Mouse (Mus musculus): ENCODE results near the gene Fasl. TPM values are rescaled to one million over a fixed set of nuclear protein-coding genes. Genes with fewer than 3 reads are reported as not detected.
A peak's percentile ranks its signal among the peaks of the same experiment; 100 is the strongest.

The Fasl gene
- polyA plus RNA-seq, 1 experiment from 2014 or later = 0.08 TPM

GRCm38 (mm10) chr1:161782725-161783124, 5.6 kb downstream of the Fasl start:
- H3K27me3 ChIP-seq (ENCODE audit: insufficient read depth, low read length) = no peaks in the 10 kb centered on the region
- no peaks in the 10 kb centered on the region for H3K36me3 ChIP-seq (replicated peaks; ENCODE audit: insufficient read depth, low read length)
- no peak for ATAC-seq
- 67% methylated on average over 2 of the region's 2 CpGs for WGBS (ENCODE audit: insufficient replicate concordance)
- TF ChIP-seq EP300 (IDR thresholded peaks at IDR 0.05; ENCODE audit: low read depth) (no peak), CTCF (IDR thresholded peaks at IDR 0.05; ENCODE audit: low read depth) (no peak)
- DNase-seq = no peak
- no peak overlapping the region for H3K4me3 ChIP-seq (ENCODE audit: low read depth, low read length)
- H3K9ac ChIP-seq (replicated peaks) = no peak overlapping the region
- H3K27ac ChIP-seq (ENCODE audit: low read depth) = no peak overlapping the region
- H3K9me3 ChIP-seq (ENCODE audit: low read length) = no peaks in the 10 kb centered on the region
- H3K4me1 ChIP-seq (ENCODE audit: insufficient read depth) = no peaks in the 10 kb centered on the region
- no peak overlapping the region for H3K4me2 ChIP-seq (ENCODE audit: low read depth, low read length)

DNA sequence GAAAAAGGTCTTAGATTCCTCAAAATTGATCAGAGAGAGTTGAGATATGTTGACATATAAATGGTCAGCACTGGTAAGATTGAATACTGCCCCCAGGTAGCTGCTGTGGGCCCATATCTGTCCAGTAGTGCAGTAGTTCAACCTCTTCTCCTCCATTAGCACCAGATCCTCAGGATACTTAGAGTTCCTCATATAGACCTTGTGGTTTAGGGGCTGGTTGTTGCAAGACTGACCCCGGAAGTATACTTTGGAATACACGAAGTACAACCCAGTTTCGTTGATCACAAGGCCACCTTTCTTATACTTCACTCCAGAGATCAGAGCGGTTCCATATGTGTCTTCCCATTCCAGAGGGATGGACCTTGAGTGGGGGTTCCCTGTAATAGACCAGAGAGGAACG, 6.7 kb downstream of the Fasl start:
- H3K36me3 ChIP-seq (replicated peaks; ENCODE audit: insufficient read depth, low read length) = no peaks in the 10 kb centered on the region
- no peaks in the 10 kb centered on the region for H3K4me1 ChIP-seq (ENCODE audit: insufficient read depth)
- H3K9ac ChIP-seq (replicated peaks) = no peak overlapping the region
- TF ChIP-seq CTCF (IDR thresholded peaks at IDR 0.05; ENCODE audit: low read depth) (no peak), EP300 (IDR thresholded peaks at IDR 0.05; ENCODE audit: low read depth) (no peak)
- no peak overlapping the region for H3K4me3 ChIP-seq (ENCODE audit: low read depth, low read length)
- H3K27me3 ChIP-seq (ENCODE audit: insufficient read depth, low read length) = no peaks in the 10 kb centered on the region
- 60% methylated on average over 5 of the region's 5 CpGs for WGBS (ENCODE audit: insufficient replicate concordance)
- no peak overlapping the region for H3K4me2 ChIP-seq (ENCODE audit: low read depth, low read length)
- no peak for ATAC-seq
- H3K27ac ChIP-seq (ENCODE audit: low read depth) = no peak overlapping the region
- no peak for DNase-seq
- no peaks in the 10 kb centered on the region for H3K9me3 ChIP-seq (ENCODE audit: low read length)

DNA sequence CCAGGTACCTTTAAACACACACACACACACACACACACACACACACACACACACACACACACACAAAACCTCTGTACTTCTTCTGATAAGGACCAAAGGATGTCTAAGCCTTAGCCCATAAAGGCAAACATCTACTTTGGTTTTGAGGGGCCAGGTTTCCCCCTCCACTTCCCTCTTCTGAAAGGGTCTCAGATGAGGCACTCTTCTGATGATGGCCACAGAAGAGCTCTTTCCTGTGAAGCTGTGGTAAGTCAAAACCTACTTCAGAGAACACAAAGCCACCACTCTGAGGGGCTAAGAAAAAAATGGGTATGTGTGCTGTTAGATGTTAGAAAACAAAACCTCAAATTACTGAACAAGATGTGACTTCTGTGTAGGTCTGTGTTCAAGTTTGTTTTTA, 9.2 kb downstream of the Fasl start:
- ATAC-seq (no peak), DNase-seq (no peak)
- Histone ChIP-seq H3K36me3 (replicated peaks; ENCODE audit: insufficient read depth, low read length) (no peaks in the 10 kb centered on the region), H3K27ac (ENCODE audit: low read depth) (no peak overlapping the region), H3K9ac (replicated peaks) (no peak overlapping the region), H3K4me2 (ENCODE audit: low read depth, low read length) (no peak overlapping the region), H3K4me1 (ENCODE audit: insufficient read depth) (no peaks in the 10 kb centered on the region), H3K9me3 (ENCODE audit: low read length) (no peaks in the 10 kb centered on the region), H3K27me3 (ENCODE audit: insufficient read depth, low read length) (no peaks in the 10 kb centered on the region), H3K4me3 (ENCODE audit: low read depth, low read length) (no peak overlapping the region)
- no peak for TF ChIP-seq CTCF (IDR thresholded peaks at IDR 0.05; ENCODE audit: low read depth)
- TF ChIP-seq EP300 (IDR thresholded peaks at IDR 0.05; ENCODE audit: low read depth) = no peak

DNA sequence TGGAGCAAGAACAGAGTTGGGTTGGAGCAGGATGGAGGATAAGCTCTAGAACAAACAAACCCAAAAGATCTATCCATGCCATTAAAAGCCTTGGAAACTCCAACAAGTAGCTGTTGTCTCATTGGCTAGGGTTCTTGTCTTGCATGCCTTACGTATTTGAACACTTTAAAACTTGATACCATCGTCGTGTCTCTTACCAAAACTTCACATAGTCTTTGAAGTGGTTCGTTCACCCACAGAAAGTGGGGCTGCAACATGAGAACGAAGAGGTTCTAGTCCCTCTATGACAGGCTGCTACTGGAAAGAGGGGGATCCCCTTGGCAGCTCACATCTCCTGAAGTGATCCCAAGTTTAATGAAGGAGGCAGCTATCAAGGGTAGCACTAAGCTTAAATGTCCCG, 13.1 kb downstream of the Fasl start:
- no peak for TF ChIP-seq EP300 (IDR thresholded peaks at IDR 0.05; ENCODE audit: low read depth)
- Histone ChIP-seq H3K4me2 (ENCODE audit: low read depth, low read length) (no peak overlapping the region), H3K27ac (ENCODE audit: low read depth) (no peak overlapping the region), H3K4me1 (ENCODE audit: insufficient read depth) (no peaks in the 10 kb centered on the region), H3K9me3 (ENCODE audit: low read length) (no peaks in the 10 kb centered on the region), H3K9ac (replicated peaks) (no peak overlapping the region), H3K27me3 (ENCODE audit: insufficient read depth, low read length) (no peaks in the 10 kb centered on the region), H3K4me3 (ENCODE audit: low read depth, low read length) (no peak overlapping the region), H3K36me3 (replicated peaks; ENCODE audit: insufficient read depth, low read length) (no peaks in the 10 kb centered on the region)
- DNase-seq = no peak
- ATAC-seq = no peak
- 81% methylated on average over 6 of the region's 6 CpGs for WGBS (ENCODE audit: insufficient replicate concordance)

GRCm38 (mm10) chr1:161771293-161771692, 17.0 kb downstream of the Fasl start:
- no peaks in the 10 kb centered on the region for H3K36me3 ChIP-seq (replicated peaks; ENCODE audit: insufficient read depth, low read length)
- no peaks in the 10 kb centered on the region for H3K27me3 ChIP-seq (ENCODE audit: insufficient read depth, low read length)
- ATAC-seq = no peak
- no peak for TF ChIP-seq CTCF (IDR thresholded peaks at IDR 0.05; ENCODE audit: low read depth)
- no peak for TF ChIP-seq EP300 (IDR thresholded peaks at IDR 0.05; ENCODE audit: low read depth)
- no peak overlapping the region for H3K9ac ChIP-seq (replicated peaks)
- no peak overlapping the region for H3K27ac ChIP-seq (ENCODE audit: low read depth)
- H3K9me3 ChIP-seq (ENCODE audit: low read length) = no peaks in the 10 kb centered on the region
- H3K4me2 ChIP-seq (ENCODE audit: low read depth, low read length) = no peak overlapping the region
- peaks cover 6% of the 10 kb centered on the region for H3K4me1 ChIP-seq (ENCODE audit: insufficient read depth)
- no peak overlapping the region for H3K4me3 ChIP-seq (ENCODE audit: low read depth, low read length)
- WGBS (ENCODE audit: insufficient replicate concordance) = 51% methylated on average over 2 of the region's 2 CpGs
- DNase-seq = no peak

- 64% methylated on average over 1 of the region's 1 CpGs for WGBS (ENCODE audit: insufficient replicate concordance)
- peaks cover 6% of the 10 kb centered on the region for H3K4me1 ChIP-seq (ENCODE audit: insufficient read depth)
- no peaks in the 10 kb centered on the region for H3K36me3 ChIP-seq (replicated peaks; ENCODE audit: insufficient read depth, low read length)
These were observed 19.0 kb downstream of the Fasl start for GRCm38 (mm10) chr1:161769329-161769728.

GRCm38 (mm10) chr1:161767101-161767524, 21.2 kb downstream of the Fasl start:
- Histone ChIP-seq H3K27ac (ENCODE audit: low read depth) (peak overlapping the region; percentile 6; the same call in 1 of the 2 replicates), H3K36me3 (replicated peaks; ENCODE audit: insufficient read depth, low read length) (no peaks in the 10 kb centered on the region), H3K9ac (replicated peaks) (peak overlapping the region; percentile 51), H3K27me3 (ENCODE audit: insufficient read depth, low read length) (no peaks in the 10 kb centered on the region), H3K4me3 (ENCODE audit: low read depth, low read length) (peak overlapping the region; percentile 39), H3K9me3 (ENCODE audit: low read length) (no peaks in the 10 kb centered on the region), H3K4me1 (ENCODE audit: insufficient read depth) (peaks cover 6% of the 10 kb centered on the region), H3K4me2 (ENCODE audit: low read depth, low read length) (peak overlapping the region; percentile 76)
- DNase-seq = no peak
- 16% methylated on average over 12 of the region's 12 CpGs for WGBS (ENCODE audit: insufficient replicate concordance)
- peak; percentile 61 for ATAC-seq
- TF ChIP-seq CTCF (IDR thresholded peaks at IDR 0.05; ENCODE audit: low read depth) (0 out of 2 replicates have a peak, but pooled peaks have one; percentile 11), EP300 (IDR thresholded peaks at IDR 0.05; ENCODE audit: low read depth) (no peak)

More at GRCm38 (mm10) chr1:161769329-161769728, 19.0 kb downstream of the Fasl start:
- ATAC-seq (no peak), DNase-seq (no peak)
- no peaks in the 10 kb centered on the region for H3K27me3 ChIP-seq (ENCODE audit: insufficient read depth, low read length)
- H3K4me3 ChIP-seq (ENCODE audit: low read depth, low read length) = no peak overlapping the region
- TF ChIP-seq EP300 (IDR thresholded peaks at IDR 0.05; ENCODE audit: low read depth) (no peak), CTCF (IDR thresholded peaks at IDR 0.05; ENCODE audit: low read depth) (no peak)
- no peak overlapping the region for H3K27ac ChIP-seq (ENCODE audit: low read depth)
- no peak overlapping the region for H3K4me2 ChIP-seq (ENCODE audit: low read depth, low read length)
- H3K9ac ChIP-seq (replicated peaks) = no peak overlapping the region
- no peaks in the 10 kb centered on the region for H3K9me3 ChIP-seq (ENCODE audit: low read length)

Measured in liver, postnatal 0 days (tissue).